Mouse (Mus musculus): Measurements from ENCODE around the gene Hmgxb4.

GRCm38 (mm10) chr8:75025809-75026208 lies 32.7 kb downstream of the Hmgxb4 start:
- TF ChIP-seq CTCF (IDR thresholded peaks at IDR 0.05; ENCODE audit: control insufficient read depth, insufficient read depth, insufficient replicate concordance, low read depth, low read length) (no peak), POLR2A (IDR thresholded peaks at IDR 0.05; ENCODE audit: control insufficient read depth, low read depth, low read length) (no peak)
